Mouse (Mus musculus): ENCODE results near the gene Ighmbp2. TPM values are rescaled to one million over a fixed set of nuclear protein-coding genes. Genes with fewer than 3 reads are reported as not detected.

Ighmbp2 gene
- total RNA-seq, 2 experiments from 2014 or later: 1.6 to 3.3 TPM

Other genes starting within 250 kb of the Ighmbp2 start
- gene Mrpl21, start 116 bp downstream of the Ighmbp2 start, total RNA-seq (2015): 61.8 and 65.2 TPM in 2 replicates
- 65.1 and 73.7 TPM in 2 replicates for gene Mrpl21, start 116 bp downstream of the Ighmbp2 start, total RNA-seq (2017)
- gene Cpt1a, start 39.3 kb upstream of the Ighmbp2 start, total RNA-seq (2015): 69.6 and 73.1 TPM in 2 replicates
- 56.2 and 66.0 TPM in 2 replicates for gene Cpt1a, start 39.3 kb upstream of the Ighmbp2 start, total RNA-seq (2017)
- gene Tesmin, start 105.8 kb upstream of the Ighmbp2 start, total RNA-seq (2015): 1.4 and 4.0 TPM in 2 replicates
- 1.3 and 2.8 TPM in 2 replicates for gene Tesmin, start 105.8 kb upstream of the Ighmbp2 start, total RNA-seq (2017)
- 1.1 and 2.0 TPM in 2 replicates for gene Gal, start 131.5 kb upstream of the Ighmbp2 start, total RNA-seq (2015)
- gene Gal, start 131.5 kb upstream of the Ighmbp2 start, total RNA-seq (2017): 0.70 TPM in 1 of 2 replicates, not detected in the other